Mouse (Mus musculus): ENCODE measurements around the gene Lhfpl5.
"Not testable (repeated sequence)": the region's sequence is repeated elsewhere in the genome, so short reads cannot be mapped to it uniquely, and the experiment has no call there.

The Lhfpl5 gene

GRCm38 (mm10) chr17:28575244-28576125 is at the start of gene Lhfpl5:
Lhfpl5 (plus strand) TSS chr17:28575641.
- peak; percentile 61 for DNase-seq (ENCODE audit: low read depth)

- no peak for DNase-seq (ENCODE audit: low read depth)
Observed at GRCm38 (mm10) chr17:28527184-28528042, 48.0 kb upstream of the Lhfpl5 start.

- DNase-seq (ENCODE audit: low read depth), result peak; percentile 79
Observed at GRCm38 (mm10) chr17:28528043-28528351, 47.4 kb upstream of the Lhfpl5 start.

- no peak for DNase-seq (ENCODE audit: low read depth)
Observed at GRCm38 (mm10) chr17:28529116-28529515, 46.3 kb upstream of the Lhfpl5 start.

GRCm38 (mm10) chr17:28530506-28530905 is 44.9 kb upstream of the Lhfpl5 start, which contains the start of gene Armc12:
Armc12 (plus strand) TSS chr17:28530806.
- DNase-seq (ENCODE audit: low read depth), result no peak

GRCm38 (mm10) chr17:28531946-28532345 is 43.5 kb upstream of the Lhfpl5 start:
- DNase-seq (ENCODE audit: low read depth), result no peak

- no peak for DNase-seq (ENCODE audit: low read depth)
Observed at GRCm38 (mm10) chr17:28532557-28532956, 42.9 kb upstream of the Lhfpl5 start.

GRCm38 (mm10) chr17:28533327-28533726 is 42.1 kb upstream of the Lhfpl5 start:
- DNase-seq (ENCODE audit: low read depth), result no peak

GRCm38 (mm10) chr17:28537881-28538280 is 37.6 kb upstream of the Lhfpl5 start:
- no peak for DNase-seq (ENCODE audit: low read depth)

- DNase-seq (ENCODE audit: low read depth), result no peak
Observed at GRCm38 (mm10) chr17:28546925-28547324, 28.5 kb upstream of the Lhfpl5 start.

GRCm38 (mm10) chr17:28548550-28548949 is 26.9 kb upstream of the Lhfpl5 start:
- no peak for DNase-seq (ENCODE audit: low read depth)

- no peak for DNase-seq (ENCODE audit: low read depth)
Observed at GRCm38 (mm10) chr17:28549111-28549510, 26.3 kb upstream of the Lhfpl5 start, which contains the start of gene Clpsl2. Clpsl2 (plus strand) TSS chr17:28549411.

- peak; percentile 25 for DNase-seq (ENCODE audit: low read depth)
Observed at GRCm38 (mm10) chr17:28553040-28553793, 22.2 kb upstream of the Lhfpl5 start.

GRCm38 (mm10) chr17:28554021-28554420 is 21.4 kb upstream of the Lhfpl5 start:
- not testable (repeated sequence) for DNase-seq (ENCODE audit: low read depth)

- no peak for DNase-seq (ENCODE audit: low read depth)
Observed at GRCm38 (mm10) chr17:28556635-28557396, 18.6 kb upstream of the Lhfpl5 start.

GRCm38 (mm10) chr17:28557772-28558171 is 17.7 kb upstream of the Lhfpl5 start:
- no peak for DNase-seq (ENCODE audit: low read depth)

GRCm38 (mm10) chr17:28560598-28560997 is 14.8 kb upstream of the Lhfpl5 start, which contains the start of gene Clps:
Clps (minus strand) TSS chr17:28560766.
- DNase-seq (ENCODE audit: low read depth), result no peak

- no peak for DNase-seq (ENCODE audit: low read depth)
Observed at GRCm38 (mm10) chr17:28561613-28562012, 13.8 kb upstream of the Lhfpl5 start.

GRCm38 (mm10) chr17:28565181-28565580 is 10.3 kb upstream of the Lhfpl5 start:
- no peak for DNase-seq (ENCODE audit: low read depth)

- no peak for DNase-seq (ENCODE audit: low read depth)
Observed at GRCm38 (mm10) chr17:28567541-28567940, 7.9 kb upstream of the Lhfpl5 start.

GRCm38 (mm10) chr17:28571868-28572267 is 3.6 kb upstream of the Lhfpl5 start:
- no peak for DNase-seq (ENCODE audit: low read depth)

Measured in c-Kit-positive CD71-negative TER-119-negative erythroid progenitor cells, embryonic 14.5 days (primary cell).